Mouse (Mus musculus) left cerebral cortex, adult 18-20 months (tissue): ENCODE measurements at regions not wholly inside any gene's neighbourhood (a gene's known extent, or its start where the extent isn't known, plus 50 kb on each side); places are given as distances from the start of the nearest gene placed in this dataset.

Source experiments
- DNase-seq, 2 experiments: peaks; one replicate each; pipeline ENCODE4 v3.0.0; 2021 to 2022; ENCODE audit warnings: low spot score in 2 of 2, mixed read lengths in 1 of 2

- DNase-seq: peak; percentile 76 to 88
These were observed 447.5 kb downstream of the Cd83 start for GRCm38 (mm10) chr13:44231868-44232715.

- DNase-seq: no peak
These were observed 448.1 kb downstream of the Cd83 start for GRCm38 (mm10) chr13:44232716-44233051.

GRCm38 (mm10) chr13:44234241-44234640 is 449.7 kb downstream of the Cd83 start:
- DNase-seq: no peak

GRCm38 (mm10) chr13:44235236-44235635 is 450.7 kb downstream of the Cd83 start:
- DNase-seq: no peak

GRCm38 (mm10) chr13:44235941-44236340 is 451.4 kb downstream of the Cd83 start:
- DNase-seq: no peak

GRCm38 (mm10) chr13:44238308-44238707 is 453.7 kb downstream of the Cd83 start:
- DNase-seq: peak; percentile 42 to 51

DNA sequence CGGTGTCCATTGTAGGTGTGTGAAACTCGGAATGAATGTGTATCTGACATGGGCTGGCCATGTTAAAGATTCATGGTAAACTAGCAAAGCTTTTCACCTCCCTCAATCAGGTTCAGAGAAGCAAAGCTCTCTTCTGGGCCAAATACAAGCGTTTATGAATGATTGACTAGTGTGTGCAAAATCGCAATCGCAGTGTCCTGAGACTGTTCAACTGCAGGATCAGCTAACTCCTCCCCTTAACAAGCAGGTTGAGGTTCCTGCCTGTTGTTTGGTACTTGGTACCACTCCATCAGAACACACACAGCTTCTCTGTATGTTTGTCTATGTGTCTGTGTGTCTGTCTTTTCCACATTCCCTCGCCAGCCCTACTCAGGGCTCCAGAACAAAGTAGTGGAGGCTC is 458.6 kb downstream of the Cd83 start:
- no peak for DNase-seq

GRCm38 (mm10) chr13:44246714-44247251 is 462.2 kb downstream of the Cd83 start:
- DNase-seq: no peak

DNA sequence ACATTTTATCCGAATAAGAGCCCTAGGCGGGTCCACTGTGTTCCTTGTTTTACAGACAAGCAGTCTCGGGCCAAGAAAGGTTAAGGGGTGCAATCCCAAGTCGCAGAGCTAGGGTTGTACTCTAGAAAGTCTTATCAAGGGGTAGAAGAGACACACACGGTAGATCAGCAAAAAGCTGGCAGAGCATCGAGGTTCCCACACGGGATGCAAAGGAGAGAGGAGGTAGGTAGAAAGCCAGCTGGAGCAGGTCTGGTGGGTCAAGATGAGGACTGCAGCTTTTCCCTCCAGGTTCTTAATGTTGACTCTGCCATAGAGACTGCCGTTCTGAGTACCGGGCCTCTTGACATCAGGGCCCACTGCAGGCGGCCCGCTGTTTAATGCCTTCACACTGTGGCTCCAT is 463.3 kb downstream of the Cd83 start:
- no peak for DNase-seq

GRCm38 (mm10) chr13:44248401-44248800 is 463.8 kb downstream of the Cd83 start:
- DNase-seq: no peak

- no peak for DNase-seq
These were observed 464.5 kb downstream of the Cd83 start for GRCm38 (mm10) chr13:44249119-44249518.

- DNase-seq: no peak
These were observed 466.1 kb downstream of the Cd83 start for GRCm38 (mm10) chr13:44250474-44251201.

DNA sequence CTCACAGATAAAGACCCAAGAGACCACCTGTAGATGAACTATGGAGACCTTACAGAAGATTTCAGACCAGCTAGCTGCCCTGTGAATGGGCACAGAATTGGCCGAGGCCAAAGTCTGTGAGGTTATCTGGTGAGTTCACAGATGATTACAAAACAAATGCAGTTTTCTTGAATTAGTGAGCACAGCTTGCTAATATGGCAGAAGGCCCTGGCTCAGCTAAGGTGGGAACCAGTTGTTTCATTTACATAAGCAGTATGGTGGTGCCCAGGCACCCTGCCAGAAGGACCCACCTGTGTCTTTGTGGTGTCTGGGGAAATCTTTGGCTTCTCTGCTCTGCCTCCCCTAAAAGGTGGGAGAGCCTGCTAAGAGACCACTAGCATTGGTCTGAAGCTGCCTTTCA is 466.9 kb downstream of the Cd83 start:
- no peak for DNase-seq

- DNase-seq: no peak
These were observed 467.9 kb downstream of the Cd83 start for GRCm38 (mm10) chr13:44252496-44252895.

GRCm38 (mm10) chr13:44258422-44258821 is 470.9 kb upstream of the Jarid2 start:
- no peak for DNase-seq

GRCm38 (mm10) chr13:44260039-44260438 is 469.2 kb upstream of the Jarid2 start:
- no peak for DNase-seq

DNA sequence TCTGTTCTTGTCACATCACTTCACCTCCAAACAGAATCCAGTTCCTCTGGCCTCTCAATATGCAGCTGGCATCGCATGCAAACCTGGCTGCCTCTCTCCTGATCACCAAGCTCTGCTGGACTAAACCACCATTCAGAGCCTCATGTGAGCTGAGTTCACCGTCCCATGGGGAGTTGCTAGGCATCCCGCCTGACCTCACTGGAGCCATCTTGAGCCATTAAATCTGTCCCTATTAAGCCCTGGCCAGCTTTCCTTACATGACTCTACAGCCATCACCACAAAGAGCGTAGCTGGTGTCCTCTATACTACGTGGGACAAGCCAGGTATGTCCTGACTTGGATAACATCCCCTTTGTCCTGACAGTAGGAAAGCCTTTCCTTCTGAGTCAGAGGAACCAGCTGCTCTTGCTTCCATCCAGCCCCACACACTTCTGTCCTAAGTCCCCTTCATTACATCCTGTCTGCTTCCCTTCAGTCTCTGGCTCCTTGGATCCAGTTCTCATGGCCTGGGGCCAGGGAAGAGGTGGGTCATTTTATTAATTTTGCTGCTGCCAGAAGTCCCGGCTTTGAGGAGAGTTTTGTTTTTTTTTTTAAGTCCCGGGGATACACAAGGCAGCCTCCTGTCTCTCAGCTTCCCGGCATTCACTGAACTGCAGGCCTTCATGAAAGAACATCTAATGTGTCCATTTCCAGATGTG is 468.5 kb upstream of the Jarid2 start:
- no peak for DNase-seq

DNA sequence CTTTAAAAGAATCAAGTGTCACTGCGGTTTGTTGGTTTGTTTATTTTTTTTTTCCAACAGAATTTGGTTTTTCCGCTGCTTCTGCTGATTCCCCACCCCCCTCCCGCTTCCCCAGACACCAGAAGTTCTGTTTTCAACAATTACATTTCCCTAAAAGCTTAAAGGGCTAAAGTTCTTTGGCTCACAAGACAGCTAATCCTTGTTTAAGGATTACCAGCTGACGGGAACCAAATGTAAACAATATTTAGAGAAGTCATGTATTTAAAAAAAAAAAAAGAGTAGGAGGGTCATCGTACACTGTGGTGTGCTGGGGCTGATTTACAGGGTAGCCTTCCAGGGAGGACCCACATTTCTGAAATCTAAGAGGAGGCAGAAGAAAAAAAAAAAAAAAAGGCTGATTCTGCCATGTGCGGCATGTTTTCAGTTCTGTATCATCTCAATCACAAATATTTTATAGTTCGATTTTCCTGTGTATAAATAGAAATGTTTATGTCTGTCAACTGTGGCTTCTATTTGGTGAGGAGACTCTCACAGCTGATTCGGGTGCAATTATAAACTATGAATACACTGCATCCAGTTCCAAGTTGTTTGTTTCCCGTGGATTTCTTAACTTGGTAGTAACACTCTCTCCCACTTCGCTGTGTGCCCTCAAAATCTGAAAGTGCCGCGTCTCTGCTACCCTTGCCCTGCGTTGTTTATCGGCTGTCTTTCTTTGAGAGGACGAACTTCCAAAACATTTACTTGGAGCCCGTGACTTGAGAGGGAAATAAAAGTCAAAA is 456.3 kb upstream of the Jarid2 start:
- DNase-seq: no peak

DNA sequence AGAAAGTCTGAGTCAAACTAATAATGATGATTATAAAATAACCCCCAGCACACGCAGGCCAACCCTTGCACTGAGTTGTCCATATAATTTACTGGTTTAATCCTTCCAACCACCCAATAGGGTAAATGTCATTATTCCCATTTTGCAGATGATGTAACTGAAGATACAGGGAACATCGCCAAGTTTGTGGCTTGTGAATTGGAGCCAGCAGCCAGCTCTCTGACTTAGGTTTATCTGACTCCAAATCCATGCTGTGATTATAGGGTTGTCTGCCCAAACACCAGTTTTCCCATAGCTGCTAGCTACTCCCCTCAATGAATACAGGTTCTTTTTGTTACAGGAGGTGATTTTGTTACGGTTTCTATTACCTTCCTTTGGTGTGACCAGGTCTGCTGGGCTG is 451.3 kb upstream of the Jarid2 start:
- no peak for DNase-seq

DNA sequence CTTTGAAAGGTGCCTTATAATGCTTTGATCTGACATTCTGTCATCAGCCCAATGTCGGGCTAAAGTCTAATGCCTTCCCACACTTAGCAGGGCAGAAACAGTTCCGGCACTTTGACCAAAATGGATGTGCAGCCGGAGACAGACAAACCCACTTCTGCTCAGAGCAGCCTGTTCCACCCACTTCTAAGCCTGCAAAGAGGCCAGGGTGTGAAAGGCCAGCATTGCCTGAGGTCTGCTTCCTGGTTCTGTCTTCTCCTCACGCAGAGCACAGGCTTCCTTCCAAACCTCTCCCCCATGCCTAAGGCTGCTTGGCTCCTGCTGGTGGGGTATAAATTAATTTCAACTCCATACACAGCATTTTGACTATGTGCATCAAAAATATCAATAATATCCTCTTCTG is 450.2 kb upstream of the Jarid2 start:
- no peak for DNase-seq

DNA sequence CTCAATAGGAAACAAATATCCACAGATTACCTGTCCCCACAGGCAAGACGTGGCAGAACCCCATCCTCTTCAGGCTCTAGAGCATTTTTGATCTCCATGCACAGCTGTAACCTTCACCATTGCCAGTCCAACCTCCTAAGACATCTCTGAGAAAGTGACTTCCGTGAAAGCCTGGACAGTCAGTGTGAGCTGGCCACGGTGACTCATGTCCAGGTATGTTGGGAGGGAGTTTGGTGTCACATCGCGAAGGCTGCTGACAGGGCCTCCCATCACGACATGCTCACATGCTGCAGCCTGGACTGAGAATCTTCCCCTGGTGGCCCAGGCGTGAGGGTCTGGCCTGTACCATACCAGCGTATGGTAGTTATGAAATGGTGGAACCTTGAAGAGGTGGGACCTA is 449.0 kb upstream of the Jarid2 start:
- no peak for DNase-seq
